Mouse (Mus musculus) embryonic facial prominence, embryonic 15.5 days (tissue): ENCODE data around the gene Insm2. TPM values are rescaled to one million over a fixed set of nuclear protein-coding genes. Genes with fewer than 3 reads are reported as not detected.
"Not testable (repeated sequence)": the region's sequence is repeated elsewhere in the genome, so short reads cannot be mapped to it uniquely, and the experiment has no call there.

Source experiments
- ATAC-seq: fragments of 200-750 bp; cut with Nextera tagmentation; 2 replicates; pipeline ENCODE4 v1.8.0; 2017; ENCODE audit warnings: low read depth, moderate TSS enrichment; ENCODE audit not compliant: insufficient number of reproducible peaks, low FRiP score, low TSS enrichment
- H3K27ac ChIP-seq: fragments of 300-500 bp; sonication (generic); replicated peaks from 2 replicates; pipeline ENCODE4 v1.5.1; 2015; ENCODE audit warnings: mild to moderate bottlenecking, inconsistent platforms
- H3K27me3 ChIP-seq: fragments of 300-500 bp; sonication (generic); 2 replicates; pipeline ENCODE4 v1.6.1; 2015; ENCODE audit warnings: inconsistent platforms
- H3K36me3 ChIP-seq: fragments of 300-500 bp; sonication (generic); 2 replicates; pipeline ENCODE4 v1.6.1; 2015; ENCODE audit warnings: mild to moderate bottlenecking, inconsistent platforms
- H3K4me1 ChIP-seq: fragments of 300-500 bp; sonication (generic); 2 replicates; pipeline ENCODE4 v1.6.1; 2015; ENCODE audit warnings: inconsistent platforms
- H3K4me2 ChIP-seq: fragments of 300-500 bp; sonication (generic); replicated peaks from 2 replicates; pipeline ENCODE4 v1.6.1; 2015; ENCODE audit warnings: mild to moderate bottlenecking, inconsistent platforms
- H3K4me3 ChIP-seq: fragments of 300-500 bp; sonication (generic); replicated peaks from 2 replicates; pipeline ENCODE4 v1.5.1; 2015; ENCODE audit warnings: mild to moderate bottlenecking, inconsistent platforms
- H3K9ac ChIP-seq: fragments of 300-500 bp; sonication (generic); 2 replicates; pipeline ENCODE4 v1.6.1; 2015; ENCODE audit warnings: inconsistent platforms
- H3K9me3 ChIP-seq: fragments of 300-500 bp; sonication (generic); replicated peaks from 2 replicates; pipeline ENCODE4 v1.6.1; 2016; ENCODE audit warnings: inconsistent platforms
- WGBS: fragments of 180-500 bp; shearing (Covaris S2); methylation state at CpG from one replicate; pipeline ENCODE4 v1.1.7; 2015; 5-methylcytosine and 5-hydroxymethylcytosine counted together
- polyA plus RNA-seq: library from polyadenylated mRNA; unstranded; fragments of >200 nt; fragmentation: Nextera tagmentation; extraction: Ambion mirVana; gene quantifications from 2 replicates; pipeline ENCODE4 v1.2.1, GENCODE M21; 2015

Gene Insm2
- 0.16 and 0.30 TPM in 2 replicates for polyA plus RNA-seq

- ATAC-seq: no peak
- Histone ChIP-seq H3K9ac (no peak within 1 kb of the TSS), H3K4me1 (peaks cover 23% of the 10 kb centered on the region), H3K36me3 (no peaks in the 10 kb centered on the region), H3K4me3 (peak within 1 kb of the TSS; percentile 42), H3K27me3 (peaks cover 51% of the 10 kb centered on the region), H3K4me2 (peak within 1 kb of the TSS; percentile 77), H3K9me3 (no peaks in the 10 kb centered on the region), H3K27ac (no peak within 1 kb of the TSS)
- WGBS: under 1% methylated on average over 67 of the region's 77 CpGs
Observed at GRCm38 (mm10) chr12:55598887-55599561, at the start of gene Insm2. TSS of gene Insm2 (plus strand) at chr12:55599427.

- ATAC-seq, H3K4me1 ChIP-seq, H3K27me3 ChIP-seq, H3K4me2 ChIP-seq, H3K9ac ChIP-seq, H3K36me3 ChIP-seq, H3K27ac ChIP-seq, H3K4me3 ChIP-seq, H3K9me3 ChIP-seq: not testable (repeated sequence)
- WGBS: 75% methylated on average over 6 of the region's 6 CpGs
Observed at GRCm38 (mm10) chr12:55554901-55555300, 44.3 kb upstream of the Insm2 start.

GRCm38 (mm10) chr12:55557866-55558265 lies 41.4 kb upstream of the Insm2 start:
- Histone ChIP-seq H3K9ac (no peak overlapping the region), H3K36me3 (no peaks in the 10 kb centered on the region), H3K9me3 (no peaks in the 10 kb centered on the region), H3K4me2 (no peak overlapping the region), H3K4me1 (no peaks in the 10 kb centered on the region), H3K27ac (no peak overlapping the region), H3K27me3 (no peaks in the 10 kb centered on the region), H3K4me3 (no peak overlapping the region)
- no peak for ATAC-seq
- 74% methylated on average over 6 of the region's 6 CpGs for WGBS

GRCm38 (mm10) chr12:55559184-55559855 lies 39.9 kb upstream of the Insm2 start:
- no peak overlapping the region for H3K9ac ChIP-seq
- no peaks in the 10 kb centered on the region for H3K27me3 ChIP-seq
- no peak overlapping the region for H3K27ac ChIP-seq
- no peaks in the 10 kb centered on the region for H3K36me3 ChIP-seq
- no peaks in the 10 kb centered on the region for H3K9me3 ChIP-seq
- H3K4me3 ChIP-seq: no peak overlapping the region
- no peak for ATAC-seq
- H3K4me1 ChIP-seq: no peaks in the 10 kb centered on the region
- WGBS: 79% methylated on average over 12 of the region's 12 CpGs
- H3K4me2 ChIP-seq: no peak overlapping the region

- no peaks in the 10 kb centered on the region for H3K36me3 ChIP-seq
- 14% methylated on average over 19 of the region's 19 CpGs for WGBS
Observed at GRCm38 (mm10) chr12:55560025-55560690, 39.1 kb upstream of the Insm2 start.

GRCm38 (mm10) chr12:55563742-55564141 lies 35.5 kb upstream of the Insm2 start:
- WGBS: 94% methylated on average over 3 of the region's 3 CpGs
- H3K27me3 ChIP-seq: no peaks in the 10 kb centered on the region
- no peaks in the 10 kb centered on the region for H3K4me1 ChIP-seq
- no peak overlapping the region for H3K4me2 ChIP-seq
- no peak overlapping the region for H3K4me3 ChIP-seq
- H3K9me3 ChIP-seq: no peaks in the 10 kb centered on the region
- ATAC-seq: no peak
- H3K9ac ChIP-seq: no peak overlapping the region
- H3K36me3 ChIP-seq: no peaks in the 10 kb centered on the region
- no peak overlapping the region for H3K27ac ChIP-seq

More at GRCm38 (mm10) chr12:55560025-55560690, 39.1 kb upstream of the Insm2 start:
- Histone ChIP-seq H3K9me3 (no peaks in the 10 kb centered on the region), H3K27ac (no peak overlapping the region), H3K4me2 (peak overlapping the region; percentile 50), H3K9ac (no peak overlapping the region), H3K4me3 (peak overlapping the region; percentile 35), H3K4me1 (no peaks in the 10 kb centered on the region), H3K27me3 (no peaks in the 10 kb centered on the region)
- no peak for ATAC-seq

- Histone ChIP-seq H3K27me3 (no peaks in the 10 kb centered on the region), H3K9ac (no peak overlapping the region), H3K4me3 (no peak overlapping the region), H3K4me1 (no peaks in the 10 kb centered on the region), H3K27ac (no peak overlapping the region), H3K4me2 (no peak overlapping the region), H3K36me3 (no peaks in the 10 kb centered on the region), H3K9me3 (no peaks in the 10 kb centered on the region)
- no peak for ATAC-seq
- 85% methylated on average over 9 of the region's 9 CpGs for WGBS
Observed at GRCm38 (mm10) chr12:55564187-55564963, 34.9 kb upstream of the Insm2 start.

GRCm38 (mm10) chr12:55565206-55565605 lies 34.0 kb upstream of the Insm2 start, which contains the start of gene Aldoart2:
TSS of gene Aldoart2 (plus strand) at chr12:55565239.
- H3K4me3 ChIP-seq: no peak within 1 kb of the TSS
- H3K9ac ChIP-seq: no peak within 1 kb of the TSS
- no peak within 1 kb of the TSS for H3K4me2 ChIP-seq
- 95% methylated on average over 19 of the region's 19 CpGs for WGBS
- no peaks in the 10 kb centered on the region for H3K36me3 ChIP-seq
- no peaks in the 10 kb centered on the region for H3K4me1 ChIP-seq
- H3K27me3 ChIP-seq: no peaks in the 10 kb centered on the region
- ATAC-seq: no peak
- no peaks in the 10 kb centered on the region for H3K9me3 ChIP-seq
- no peak within 1 kb of the TSS for H3K27ac ChIP-seq

- no peak overlapping the region for H3K4me2 ChIP-seq
- 76% methylated on average over 9 of the region's 9 CpGs for WGBS
- no peak overlapping the region for H3K9ac ChIP-seq
- no peak overlapping the region for H3K4me3 ChIP-seq
- no peaks in the 10 kb centered on the region for H3K9me3 ChIP-seq
- no peak overlapping the region for H3K27ac ChIP-seq
- H3K36me3 ChIP-seq: no peaks in the 10 kb centered on the region
- ATAC-seq: no peak
- H3K4me1 ChIP-seq: no peaks in the 10 kb centered on the region
- no peaks in the 10 kb centered on the region for H3K27me3 ChIP-seq
Observed at GRCm38 (mm10) chr12:55565867-55566266, 33.4 kb upstream of the Insm2 start.

GRCm38 (mm10) chr12:55566837-55567236 lies 32.4 kb upstream of the Insm2 start:
- no peaks in the 10 kb centered on the region for H3K36me3 ChIP-seq
- H3K27ac ChIP-seq: no peak overlapping the region
- H3K27me3 ChIP-seq: no peaks in the 10 kb centered on the region
- no peak for ATAC-seq
- no peak overlapping the region for H3K9ac ChIP-seq
- no peaks in the 10 kb centered on the region for H3K4me1 ChIP-seq
- no peaks in the 10 kb centered on the region for H3K9me3 ChIP-seq
- H3K4me2 ChIP-seq: no peak overlapping the region
- WGBS: 49% methylated on average over 5 of the region's 5 CpGs
- H3K4me3 ChIP-seq: no peak overlapping the region

- WGBS: 82% methylated on average over 3 of the region's 3 CpGs
- Histone ChIP-seq H3K4me3 (no peak overlapping the region), H3K9ac (no peak overlapping the region), H3K36me3 (no peaks in the 10 kb centered on the region), H3K4me1 (no peaks in the 10 kb centered on the region), H3K27me3 (no peaks in the 10 kb centered on the region), H3K4me2 (no peak overlapping the region), H3K9me3 (no peaks in the 10 kb centered on the region), H3K27ac (no peak overlapping the region)
- ATAC-seq: no peak
Observed at GRCm38 (mm10) chr12:55568466-55568865, 30.8 kb upstream of the Insm2 start.
